ENCODE assay signal across 8 mouse cellular contexts in the genomic region with DNA sequence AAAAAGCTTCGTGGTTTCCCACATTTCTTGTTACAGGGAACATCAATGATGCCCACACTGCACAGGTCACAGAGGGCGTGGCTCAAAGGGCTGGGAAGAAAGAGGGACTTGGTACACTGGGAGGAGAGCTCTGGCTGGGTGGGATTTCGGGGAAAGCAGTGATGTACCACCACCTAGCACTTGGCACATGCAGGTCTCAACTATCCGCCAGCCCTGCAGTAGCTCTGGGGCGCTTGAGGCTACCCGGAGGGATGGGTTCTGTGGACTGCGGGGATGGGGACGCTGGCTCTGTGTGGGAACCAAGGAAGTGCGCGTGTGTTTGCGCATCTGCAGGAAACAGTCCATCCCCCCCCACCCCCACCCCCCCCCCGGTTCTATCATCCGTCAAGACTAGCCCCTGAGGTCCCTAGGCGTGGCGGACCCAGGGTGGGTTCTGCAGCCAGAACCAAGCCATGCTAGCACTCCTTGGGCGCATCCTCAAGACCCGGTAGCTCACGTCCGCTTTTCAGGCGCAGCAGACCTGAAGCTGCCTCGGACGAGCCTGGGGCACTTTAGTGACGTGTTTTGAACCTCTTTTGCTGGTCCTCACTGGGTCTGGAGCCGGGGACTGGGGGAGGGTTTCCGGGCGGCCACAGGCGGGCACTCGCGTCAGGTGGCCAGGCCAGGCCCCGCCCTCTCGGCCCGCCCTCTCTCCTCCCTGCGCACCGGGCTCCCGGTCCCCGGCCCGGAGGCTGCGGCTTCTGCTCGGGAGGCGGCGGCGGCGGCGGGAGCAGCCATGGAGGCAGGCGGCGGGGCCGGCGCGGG. TPM values are rescaled to one million over a fixed set of nuclear protein-coding genes. Genes with fewer than 3 reads are reported as not detected.
DNase-seq lines count a peak whose midpoint lies in the region; ATAC-seq and TF ChIP-seq lines count a peak whose summit lies in the region.

A gene (plus strand): TSS at position 400 of the 804 bp plus-strand sequence.

- H3K4me1 ChIP-seq in ES-Bruce4 (ENCODE audit: control insufficient read depth, insufficient read depth, low read length): no peaks in the 10 kb centered on the region
- H3K4me1 ChIP-seq in forebrain, embryonic 12.5 days: peaks cover 20% of the 10 kb centered on the region
- peaks cover 23% of the 10 kb centered on the region for H3K4me1 ChIP-seq in heart, embryonic 16.5 days (ENCODE audit: control insufficient read depth, insufficient read depth, low read length)
- peaks cover 7% of the 10 kb centered on the region; the same call in 1 of the 2 replicates for H3K4me1 ChIP-seq in liver, embryonic 15.5 days (replicated peaks)
- peaks cover 23% of the 10 kb centered on the region for H3K4me1 ChIP-seq in neural tube, embryonic 13.5 days (replicated peaks)

- no peak within 1 kb of the TSS for H3K27ac ChIP-seq in ES-Bruce4 (ENCODE audit: insufficient read depth, low read length)
- H3K27ac ChIP-seq in forebrain, embryonic 12.5 days: peak within 1 kb of the TSS; percentile 66
- peak within 1 kb of the TSS; percentile 76 for H3K27ac ChIP-seq in heart, embryonic 16.5 days (ENCODE audit: low read length)
- no peak within 1 kb of the TSS for H3K27ac ChIP-seq in liver, embryonic 15.5 days (replicated peaks)
- peak within 1 kb of the TSS; percentile 77 for H3K27ac ChIP-seq in neural tube, embryonic 13.5 days (replicated peaks)

- TF ChIP-seq CTCF in ES-Bruce4 (IDR thresholded peaks at IDR 0.05; ENCODE audit: low read depth, low read length): no peak
- no peak for TF ChIP-seq CTCF in brain, embryonic 14.5 days (IDR thresholded peaks at IDR 0.05; ENCODE audit: borderline replicate concordance, extremely low read depth, insufficient read depth, insufficient read length)

- ATAC-seq in forebrain, embryonic 12.5 days (ENCODE audit: low FRiP score): peak; percentile 96
- ATAC-seq in heart, embryonic 16.5 days (replicated peaks; ENCODE audit: extremely low read depth, insufficient read depth, low FRiP score): peak; percentile 89
- peak; percentile 66 for ATAC-seq in liver, embryonic 15.5 days (ENCODE audit: insufficient read depth)
- peak; percentile 94 for ATAC-seq in neural tube, embryonic 13.5 days (ENCODE audit: low read depth)

- peak within 1 kb of the TSS; percentile 73 for H3K9ac ChIP-seq in ES-Bruce4 (ENCODE audit: low read depth, poor library complexity, severe bottlenecking)
- peak within 1 kb of the TSS; percentile 76 for H3K9ac ChIP-seq in forebrain, embryonic 12.5 days
- H3K9ac ChIP-seq in heart, embryonic 16.5 days (ENCODE audit: low read length): peak within 1 kb of the TSS; percentile 82
- H3K9ac ChIP-seq in liver, embryonic 15.5 days: no peak within 1 kb of the TSS
- peak within 1 kb of the TSS; percentile 81 for H3K9ac ChIP-seq in neural tube, embryonic 13.5 days

- TF ChIP-seq EP300 in ES-Bruce4 (IDR thresholded peaks at IDR 0.05; ENCODE audit: insufficient read depth, low read depth, low read length): no peak

- H3K4me2 ChIP-seq in forebrain, embryonic 12.5 days: peak within 1 kb of the TSS; percentile 90
- peak within 1 kb of the TSS; percentile 88 for H3K4me2 ChIP-seq in heart, embryonic 16.5 days (ENCODE audit: low read depth, low read length)
- peak within 1 kb of the TSS; percentile 69 for H3K4me2 ChIP-seq in liver, embryonic 15.5 days
- H3K4me2 ChIP-seq in neural tube, embryonic 13.5 days: peak within 1 kb of the TSS; percentile 70

- TF ChIP-seq POLR2A in ES-Bruce4 (IDR thresholded peaks at IDR 0.05; ENCODE audit: insufficient read depth, low read length): peak; percentile 37
- TF ChIP-seq POLR2A in brain, embryonic 14.5 days (IDR thresholded peaks at IDR 0.05; ENCODE audit: borderline replicate concordance, extremely low read depth, insufficient read depth, insufficient read length, poor library complexity, severe bottlenecking): peak; percentile 75

- WGBS in forebrain, embryonic 12.5 days: under 1% methylated on average over 48 of the region's 49 CpGs
- WGBS in heart, embryonic 16.5 days: under 1% methylated on average over 44 of the region's 49 CpGs
- WGBS in liver, embryonic 15.5 days (ENCODE audit: insufficient replicate concordance): under 1% methylated on average over 49 of the region's 49 CpGs
- under 1% methylated on average over 43 of the region's 49 CpGs for WGBS in neural tube, embryonic 13.5 days

- H3K27me3 ChIP-seq in ES-Bruce4 (ENCODE audit: control insufficient read depth, insufficient read depth, low read length, poor library complexity, severe bottlenecking): no peaks in the 10 kb centered on the region
- peaks cover 24% of the 10 kb centered on the region for H3K27me3 ChIP-seq in forebrain, embryonic 12.5 days
- H3K27me3 ChIP-seq in heart, embryonic 16.5 days (ENCODE audit: control insufficient read depth, insufficient read depth, low read length): peaks cover 5% of the 10 kb centered on the region
- H3K27me3 ChIP-seq in liver, embryonic 15.5 days: peaks cover 93% of the 10 kb centered on the region
- peaks cover 24% of the 10 kb centered on the region for H3K27me3 ChIP-seq in neural tube, embryonic 13.5 days

- peak; percentile 86 for DNase-seq in brain, embryonic 14.5 days (ENCODE audit: low read depth)
- DNase-seq in kidney, postnatal 25 days: peak; percentile 80 to 92
- peak; percentile 52 to 70 for DNase-seq in urinary bladder, adult 18-20 months (ENCODE audit: low spot score in 2 of 2)

- peak within 1 kb of the TSS; percentile 95 for H3K4me3 ChIP-seq in ES-Bruce4 (ENCODE audit: low read depth, low read length)
- H3K4me3 ChIP-seq in forebrain, embryonic 12.5 days (replicated peaks): peak within 1 kb of the TSS; percentile 62
- H3K4me3 ChIP-seq in heart, embryonic 16.5 days (ENCODE audit: low read length): peak within 1 kb of the TSS; percentile 77
- peak within 1 kb of the TSS; percentile 49 for H3K4me3 ChIP-seq in liver, embryonic 15.5 days (replicated peaks)
- H3K4me3 ChIP-seq in neural tube, embryonic 13.5 days: peak within 1 kb of the TSS; percentile 61

- no peaks in the 10 kb centered on the region for H3K9me3 ChIP-seq in ES-Bruce4 (replicated peaks; ENCODE audit: control insufficient read depth, insufficient read depth, low read length, poor library complexity, severe bottlenecking)
- no peaks in the 10 kb centered on the region for H3K9me3 ChIP-seq in forebrain, embryonic 12.5 days
- no peaks in the 10 kb centered on the region for H3K9me3 ChIP-seq in heart, embryonic 16.5 days (replicated peaks; ENCODE audit: control insufficient read depth, low read length)
- H3K9me3 ChIP-seq in liver, embryonic 15.5 days (replicated peaks): no peaks in the 10 kb centered on the region
- H3K9me3 ChIP-seq in neural tube, embryonic 13.5 days: no peaks in the 10 kb centered on the region

- no peaks in the 10 kb centered on the region for H3K36me3 ChIP-seq in ES-Bruce4 (ENCODE audit: control insufficient read depth, insufficient read depth, low read length, poor library complexity, severe bottlenecking)
- H3K36me3 ChIP-seq in forebrain, embryonic 12.5 days (replicated peaks): no peaks in the 10 kb centered on the region
- H3K36me3 ChIP-seq in heart, embryonic 16.5 days (ENCODE audit: control insufficient read depth, insufficient read depth): no peaks in the 10 kb centered on the region
- no peaks in the 10 kb centered on the region for H3K36me3 ChIP-seq in liver, embryonic 15.5 days (replicated peaks)
- peaks cover 8% of the 10 kb centered on the region; the same call in 1 of the 2 replicates for H3K36me3 ChIP-seq in neural tube, embryonic 13.5 days

RNA-seq across cellular contexts. Expression of the gene that starts here (rescaled TPM):
- polyA plus RNA-seq in ES-Bruce4 (2011; ENCODE audit: insufficient read depth, insufficient read length, low read depth, missing spikeins): 22.7 and 28.4 TPM in 2 replicates
- polyA plus RNA-seq in brain, embryonic 14.5 days (2012; rRNA removed): 44.5 and 46.7 TPM in 2 replicates
- 27.2 and 29.9 TPM in 2 replicates for polyA plus RNA-seq in forebrain, embryonic 12.5 days (2016; fragmentation: Nextera tagmentation; extraction: Ambion mirVana)
- polyA plus RNA-seq in heart, embryonic 16.5 days (2015; fragmentation: Nextera tagmentation; extraction: Ambion mirVana): 21.6 and 22.7 TPM in 2 replicates
- polyA plus RNA-seq in liver, embryonic 15.5 days (2015; fragmentation: Nextera tagmentation; extraction: Ambion mirVana): 0.13 and 0.45 TPM in 2 replicates
- polyA plus RNA-seq in neural tube, embryonic 13.5 days (2015; fragmentation: Nextera tagmentation; extraction: Ambion mirVana): 45.0 and 45.5 TPM in 2 replicates

Comparison
In these comparisons a context has a peak if more than half of its experiments do, and no peak if none do; other contexts are left out.
1. RNA of the gene that starts here (polyA plus RNA-seq): 45.0 to 45.5 TPM in neural tube, embryonic 13.5 days, 44.5 to 46.7 TPM in brain, embryonic 14.5 days, 27.2 to 29.9 TPM in forebrain, embryonic 12.5 days, 22.7 to 28.4 TPM in ES-Bruce4 and 21.6 to 22.7 TPM in heart, embryonic 16.5 days; 0.13 to 0.45 TPM in liver, embryonic 15.5 days; every median in the first group is over 10 times any median in the second.
2. Peak in ATAC-seq, H3K4me3 ChIP-seq and H3K4me2 ChIP-seq in liver, embryonic 15.5 days; RNA of the gene not detected or under 1 TPM.
3. H3K27ac ChIP-seq: peak in forebrain, embryonic 12.5 days (single experiment), heart, embryonic 16.5 days (single experiment) and neural tube, embryonic 13.5 days (single experiment); none in ES-Bruce4 (single experiment) and liver, embryonic 15.5 days (single experiment).
4. Peak in every context shown above with its lines, with median percentiles within 50 percentile points of each other: H3K4me3 ChIP-seq, DNase-seq, ATAC-seq and H3K4me2 ChIP-seq.